In genomic region chr2:70558112-70558842, GRCm38 (mm10) we compare ENCODE assay signal across 7 mouse cellular contexts. TPM values are rescaled to one million over a fixed set of nuclear protein-coding genes. Genes with fewer than 3 reads are reported as not detected.
DNase-seq lines count a peak whose midpoint lies in the region; ATAC-seq and TF ChIP-seq lines count a peak whose summit lies in the region.

No protein-coding gene starts in this region.

- WGBS in forebrain, embryonic 13.5 days: 8% methylated on average over 17 of the region's 18 CpGs
- 5% methylated on average over 18 of the region's 18 CpGs for WGBS in hindbrain, embryonic 14.5 days
- WGBS in midbrain, embryonic 13.5 days: 7% methylated on average over 17 of the region's 18 CpGs
- 9% methylated on average over 18 of the region's 18 CpGs for WGBS in small intestine, adult 2 months

- H3K36me3 ChIP-seq in forebrain, embryonic 13.5 days (ENCODE audit: poor library complexity, severe bottlenecking): no peaks in the 10 kb centered on the region
- no peaks in the 10 kb centered on the region for H3K36me3 ChIP-seq in hindbrain, embryonic 14.5 days (replicated peaks; ENCODE audit: control insufficient read depth, insufficient read depth)
- no peaks in the 10 kb centered on the region for H3K36me3 ChIP-seq in midbrain, embryonic 13.5 days
- no peaks in the 10 kb centered on the region for H3K36me3 ChIP-seq in small intestine, adult 2 months (ENCODE audit: control insufficient read depth, insufficient read depth, low read length)

- peak overlapping the region; percentile 14; the same call in 1 of the 2 replicates for H3K27ac ChIP-seq in forebrain, embryonic 13.5 days
- H3K27ac ChIP-seq in hindbrain, embryonic 14.5 days: peak overlapping the region; percentile 95
- peak overlapping the region; percentile 71 for H3K27ac ChIP-seq in midbrain, embryonic 13.5 days
- H3K27ac ChIP-seq in small intestine, adult 2 months (ENCODE audit: insufficient read depth, low read depth, low read length): no peak overlapping the region

- peak; percentile 75 for DNase-seq in Muller cell, postnatal 12 days (ENCODE audit: inconsistent ontology term)
- peak; percentile 87 for DNase-seq in brain, embryonic 18.5 days (ENCODE audit: low read depth, low spot score)
- DNase-seq in hindbrain, embryonic 14.5 days (ENCODE audit: low spot score): peak; percentile 97
- peak; percentile 87 to 91 for DNase-seq in left cerebral cortex, postnatal 10 days (ENCODE audit: extremely low spot score in 1 of 2, low spot score in 2 of 2)

- TF ChIP-seq CTCF in small intestine, adult 2 months (IDR thresholded peaks at IDR 0.05; ENCODE audit: extremely low read depth, insufficient read length, insufficient replicate concordance, low read depth, low read length): peak; percentile 92; the same call in 1 of the 2 replicates

- intact Hi-C loops in left cerebral cortex, postnatal 10 days (cut with DNase I): loop anchor here (2.0 to 5.0 kb wide), 2 partner anchors 301 to 331 kb away; no protein-coding TSS in a partner anchor

- H3K4me3 ChIP-seq in forebrain, embryonic 13.5 days: no peak overlapping the region
- peak overlapping the region; percentile 55 for H3K4me3 ChIP-seq in hindbrain, embryonic 14.5 days (replicated peaks; ENCODE audit: low read length)
- H3K4me3 ChIP-seq in midbrain, embryonic 13.5 days (replicated peaks): peak overlapping the region; percentile 54
- H3K4me3 ChIP-seq in small intestine, adult 2 months (ENCODE audit: low read depth, low read length): no peak overlapping the region

- no peak for TF ChIP-seq POLR2A in small intestine, adult 2 months (IDR thresholded peaks at IDR 0.05; ENCODE audit: low read depth, low read length)

- ATAC-seq in forebrain, embryonic 13.5 days: peak; percentile 68
- peak; percentile 66 for ATAC-seq in hindbrain, embryonic 14.5 days (ENCODE audit: low FRiP score)
- ATAC-seq in midbrain, embryonic 13.5 days: peak; percentile 73

- H3K9ac ChIP-seq in forebrain, embryonic 13.5 days: 0 out of 2 replicates have a peak overlapping the region, but pooled peaks have one; percentile 12
- peak overlapping the region; percentile 41 for H3K9ac ChIP-seq in hindbrain, embryonic 14.5 days
- H3K9ac ChIP-seq in midbrain, embryonic 13.5 days (replicated peaks): 0 out of 2 replicates have a peak overlapping the region, but pooled peaks have one; percentile 46

- peaks cover 38% of the 10 kb centered on the region for H3K4me1 ChIP-seq in forebrain, embryonic 13.5 days
- H3K4me1 ChIP-seq in hindbrain, embryonic 14.5 days (replicated peaks; ENCODE audit: control insufficient read depth, insufficient read depth, low read length): no peaks in the 10 kb centered on the region
- peaks cover 38% of the 10 kb centered on the region for H3K4me1 ChIP-seq in midbrain, embryonic 13.5 days (replicated peaks)
- H3K4me1 ChIP-seq in small intestine, adult 2 months (ENCODE audit: control insufficient read depth, insufficient read depth, insufficient read length, low read length): no peaks in the 10 kb centered on the region

- H3K27me3 ChIP-seq in forebrain, embryonic 13.5 days: peaks cover 47% of the 10 kb centered on the region
- H3K27me3 ChIP-seq in hindbrain, embryonic 14.5 days (ENCODE audit: control insufficient read depth, insufficient read depth, low read length): peaks cover 42% of the 10 kb centered on the region
- H3K27me3 ChIP-seq in midbrain, embryonic 13.5 days: peaks cover 48% of the 10 kb centered on the region
- peaks cover 37% of the 10 kb centered on the region for H3K27me3 ChIP-seq in small intestine, adult 2 months (ENCODE audit: control insufficient read depth, insufficient read depth, low read length)

- no peaks in the 10 kb centered on the region for H3K9me3 ChIP-seq in forebrain, embryonic 13.5 days (replicated peaks)
- H3K9me3 ChIP-seq in hindbrain, embryonic 14.5 days (ENCODE audit: control insufficient read depth, low read length): no peaks in the 10 kb centered on the region
- no peaks in the 10 kb centered on the region for H3K9me3 ChIP-seq in midbrain, embryonic 13.5 days

- H3K4me2 ChIP-seq in forebrain, embryonic 13.5 days: peak overlapping the region; percentile 28
- peak overlapping the region; percentile 65 for H3K4me2 ChIP-seq in hindbrain, embryonic 14.5 days (replicated peaks)
- peak overlapping the region; percentile 65 for H3K4me2 ChIP-seq in midbrain, embryonic 13.5 days (replicated peaks)

RNA-seq across cellular contexts. Expression of gene Gad1, which starts 5.4 kb away (rescaled TPM):
- polyA plus RNA-seq in forebrain, embryonic 13.5 days (2015; fragmentation: Nextera tagmentation; extraction: Ambion mirVana): 35.5 and 45.4 TPM in 2 replicates
- 89.8 and 119 TPM in 2 replicates for polyA plus RNA-seq in hindbrain, embryonic 14.5 days (2014; fragmentation: Nextera tagmentation; extraction: Ambion mirVana)
- 100 to 1,000 TPM; 162 to 165 TPM for total RNA-seq in left cerebral cortex, postnatal 10 days (2021)
- 60.2 and 63.2 TPM in 2 replicates for polyA plus RNA-seq in midbrain, embryonic 13.5 days (2015; fragmentation: Nextera tagmentation; extraction: Ambion mirVana)
- 0.08 TPM in 1 of 2 replicates, not detected in the other for polyA plus RNA-seq in small intestine, adult 2 months (2012; rRNA removed)

RNA-seq across cellular contexts. Expression of gene Erich2, which starts 49.7 kb away (rescaled TPM):
- polyA plus RNA-seq in forebrain, embryonic 13.5 days (2015; fragmentation: Nextera tagmentation; extraction: Ambion mirVana): 2.2 and 2.8 TPM in 2 replicates
- polyA plus RNA-seq in hindbrain, embryonic 14.5 days (2014; fragmentation: Nextera tagmentation; extraction: Ambion mirVana): 1.9 and 3.8 TPM in 2 replicates
- total RNA-seq in left cerebral cortex, postnatal 10 days (2021): 1 to 10 TPM in 1 of 2 experiments, under 1 TPM in 1; 0.49 to 1.6 TPM
- polyA plus RNA-seq in midbrain, embryonic 13.5 days (2015; fragmentation: Nextera tagmentation; extraction: Ambion mirVana): 1.3 and 3.2 TPM in 2 replicates
- 0.44 and 0.46 TPM in 2 replicates for polyA plus RNA-seq in small intestine, adult 2 months (2012; rRNA removed)

Comparison
In these comparisons a context has a peak if more than half of its experiments do, and no peak if none do; other contexts are left out.
1. H3K4me3 ChIP-seq: peak in hindbrain, embryonic 14.5 days (single experiment) and midbrain, embryonic 13.5 days (single experiment); none in forebrain, embryonic 13.5 days (single experiment) and small intestine, adult 2 months (single experiment).
2. RNA of gene Gad1, which starts 5.4 kb away (polyA plus RNA-seq): 89.8 to 119 TPM in hindbrain, embryonic 14.5 days, 60.2 to 63.2 TPM in midbrain, embryonic 13.5 days and 35.5 to 45.4 TPM in forebrain, embryonic 13.5 days; 0.08 TPM in small intestine, adult 2 months; every median in the first group is over 10 times any median in the second.
3. Peak in every context shown above with its lines, with median percentiles within 50 percentile points of each other: DNase-seq, ATAC-seq, H3K4me2 ChIP-seq and H3K9ac ChIP-seq.